Mouse (Mus musculus): Measurements from ENCODE around the gene P2ry6. TPM values are rescaled to one million over a fixed set of nuclear protein-coding genes. Genes with fewer than 3 reads are reported as not detected.

The P2ry6 gene
- polyA plus RNA-seq, 1 experiment from 2014 or later = 2.9 TPM

- WGBS = 94% methylated on average over 6 of the region's 6 CpGs
- H3K4me1 ChIP-seq (replicated peaks; ENCODE audit: control insufficient read depth, insufficient read depth, low read length) = peaks cover 18% of the 10 kb centered on the region
- no peaks in the 10 kb centered on the region for H3K9me3 ChIP-seq (ENCODE audit: control insufficient read depth, low read length)
- ATAC-seq = no peak
- no peak overlapping the region for H3K27ac ChIP-seq (ENCODE audit: low read length)
- no peak overlapping the region for H3K4me2 ChIP-seq (ENCODE audit: low read length)
- H3K4me3 ChIP-seq (replicated peaks; ENCODE audit: low read length) = no peak overlapping the region
- H3K27me3 ChIP-seq (replicated peaks; ENCODE audit: control insufficient read depth, insufficient read depth, low read length) = no peaks in the 10 kb centered on the region
- H3K9ac ChIP-seq (replicated peaks; ENCODE audit: low read depth, low read length) = no peak overlapping the region
- no peaks in the 10 kb centered on the region for H3K36me3 ChIP-seq (ENCODE audit: control insufficient read depth, insufficient read depth)
Measured at GRCm38 (mm10) chr7:100916526-100916925, 57.9 kb downstream of the P2ry6 start.

- H3K9me3 ChIP-seq (ENCODE audit: control insufficient read depth, low read length) = no peaks in the 10 kb centered on the region
- peak; percentile 57 for ATAC-seq
- no peaks in the 10 kb centered on the region for H3K36me3 ChIP-seq (ENCODE audit: control insufficient read depth, insufficient read depth)
- 47% methylated on average over 5 of the region's 5 CpGs for WGBS
- no peak overlapping the region for H3K9ac ChIP-seq (replicated peaks; ENCODE audit: low read depth, low read length)
- peaks cover 22% of the 10 kb centered on the region for H3K4me1 ChIP-seq (replicated peaks; ENCODE audit: control insufficient read depth, insufficient read depth, low read length)
- no peak overlapping the region for H3K4me3 ChIP-seq (replicated peaks; ENCODE audit: low read length)
- no peak overlapping the region for H3K27ac ChIP-seq (ENCODE audit: low read length)
- H3K4me2 ChIP-seq (ENCODE audit: low read length) = no peak overlapping the region
- no peaks in the 10 kb centered on the region for H3K27me3 ChIP-seq (replicated peaks; ENCODE audit: control insufficient read depth, insufficient read depth, low read length)
Measured at GRCm38 (mm10) chr7:100915204-100915603, 59.2 kb downstream of the P2ry6 start.

GRCm38 (mm10) chr7:100911791-100912190 lies 62.7 kb downstream of the P2ry6 start:
- Histone ChIP-seq H3K9ac (replicated peaks; ENCODE audit: low read depth, low read length) (peak overlapping the region; percentile 20; the same call in 1 of the 2 replicates), H3K27me3 (replicated peaks; ENCODE audit: control insufficient read depth, insufficient read depth, low read length) (no peaks in the 10 kb centered on the region), H3K36me3 (ENCODE audit: control insufficient read depth, insufficient read depth) (no peaks in the 10 kb centered on the region), H3K9me3 (ENCODE audit: control insufficient read depth, low read length) (no peaks in the 10 kb centered on the region), H3K4me3 (replicated peaks; ENCODE audit: low read length) (no peak overlapping the region), H3K27ac (ENCODE audit: low read length) (no peak overlapping the region), H3K4me1 (replicated peaks; ENCODE audit: control insufficient read depth, insufficient read depth, low read length) (peaks cover 16% of the 10 kb centered on the region), H3K4me2 (ENCODE audit: low read length) (no peak overlapping the region)
- 31% methylated on average over 9 of the region's 9 CpGs for WGBS
- no peak for ATAC-seq

- Histone ChIP-seq H3K9ac (replicated peaks; ENCODE audit: low read depth, low read length) (no peak overlapping the region; the same call in 1 of the 2 replicates), H3K36me3 (ENCODE audit: control insufficient read depth, insufficient read depth) (no peaks in the 10 kb centered on the region), H3K4me2 (ENCODE audit: low read length) (no peak overlapping the region), H3K4me1 (replicated peaks; ENCODE audit: control insufficient read depth, insufficient read depth, low read length) (peaks cover 16% of the 10 kb centered on the region), H3K27me3 (replicated peaks; ENCODE audit: control insufficient read depth, insufficient read depth, low read length) (no peaks in the 10 kb centered on the region), H3K9me3 (ENCODE audit: control insufficient read depth, low read length) (no peaks in the 10 kb centered on the region), H3K4me3 (replicated peaks; ENCODE audit: low read length) (no peak overlapping the region), H3K27ac (ENCODE audit: low read length) (no peak overlapping the region)
- ATAC-seq = no peak
- 7% methylated on average over 2 of the region's 2 CpGs for WGBS
Measured at GRCm38 (mm10) chr7:100911246-100911770, 63.1 kb downstream of the P2ry6 start.

GRCm38 (mm10) chr7:100908567-100908966 lies 65.9 kb downstream of the P2ry6 start:
- no peaks in the 10 kb centered on the region for H3K27me3 ChIP-seq (replicated peaks; ENCODE audit: control insufficient read depth, insufficient read depth, low read length)
- no peaks in the 10 kb centered on the region for H3K9me3 ChIP-seq (ENCODE audit: control insufficient read depth, low read length)
- H3K4me1 ChIP-seq (replicated peaks; ENCODE audit: control insufficient read depth, insufficient read depth, low read length) = peaks cover 13% of the 10 kb centered on the region
- no peak overlapping the region for H3K27ac ChIP-seq (ENCODE audit: low read length)
- H3K9ac ChIP-seq (replicated peaks; ENCODE audit: low read depth, low read length) = no peak overlapping the region
- 34% methylated on average over 8 of the region's 8 CpGs for WGBS
- ATAC-seq = 0 out of 2 replicates have a peak, but pooled peaks have one; percentile 14
- H3K4me3 ChIP-seq (replicated peaks; ENCODE audit: low read length) = no peak overlapping the region
- no peak overlapping the region for H3K4me2 ChIP-seq (ENCODE audit: low read length)
- H3K36me3 ChIP-seq (ENCODE audit: control insufficient read depth, insufficient read depth) = no peaks in the 10 kb centered on the region

- no peak for ATAC-seq
- no peaks in the 10 kb centered on the region for H3K27me3 ChIP-seq (replicated peaks; ENCODE audit: control insufficient read depth, insufficient read depth, low read length)
- no peak overlapping the region for H3K4me2 ChIP-seq (ENCODE audit: low read length)
- peaks cover 13% of the 10 kb centered on the region for H3K4me1 ChIP-seq (replicated peaks; ENCODE audit: control insufficient read depth, insufficient read depth, low read length)
- no peaks in the 10 kb centered on the region for H3K9me3 ChIP-seq (ENCODE audit: control insufficient read depth, low read length)
- no peak overlapping the region for H3K27ac ChIP-seq (ENCODE audit: low read length)
- H3K9ac ChIP-seq (replicated peaks; ENCODE audit: low read depth, low read length) = no peak overlapping the region
- H3K4me3 ChIP-seq (replicated peaks; ENCODE audit: low read length) = no peak overlapping the region
- WGBS = 77% methylated on average over 8 of the region's 8 CpGs
- H3K36me3 ChIP-seq (ENCODE audit: control insufficient read depth, insufficient read depth) = no peaks in the 10 kb centered on the region
Measured at GRCm38 (mm10) chr7:100908061-100908460, 66.4 kb downstream of the P2ry6 start.

GRCm38 (mm10) chr7:100907231-100907630 lies 67.2 kb downstream of the P2ry6 start:
- Histone ChIP-seq H3K4me2 (ENCODE audit: low read length) (no peak overlapping the region), H3K9me3 (ENCODE audit: control insufficient read depth, low read length) (no peaks in the 10 kb centered on the region), H3K27me3 (replicated peaks; ENCODE audit: control insufficient read depth, insufficient read depth, low read length) (no peaks in the 10 kb centered on the region), H3K4me1 (replicated peaks; ENCODE audit: control insufficient read depth, insufficient read depth, low read length) (peaks cover 13% of the 10 kb centered on the region), H3K9ac (replicated peaks; ENCODE audit: low read depth, low read length) (no peak overlapping the region), H3K27ac (ENCODE audit: low read length) (no peak overlapping the region), H3K4me3 (replicated peaks; ENCODE audit: low read length) (no peak overlapping the region), H3K36me3 (ENCODE audit: control insufficient read depth, insufficient read depth) (no peaks in the 10 kb centered on the region)
- ATAC-seq = peak; percentile 49
- 4% methylated on average over 1 of the region's 1 CpGs for WGBS

- no peaks in the 10 kb centered on the region for H3K9me3 ChIP-seq (ENCODE audit: control insufficient read depth, low read length)
- H3K27me3 ChIP-seq (replicated peaks; ENCODE audit: control insufficient read depth, insufficient read depth, low read length) = no peaks in the 10 kb centered on the region
- no peaks in the 10 kb centered on the region for H3K36me3 ChIP-seq (ENCODE audit: control insufficient read depth, insufficient read depth)
- no peak overlapping the region for H3K4me2 ChIP-seq (ENCODE audit: low read length)
- H3K9ac ChIP-seq (replicated peaks; ENCODE audit: low read depth, low read length) = no peak overlapping the region
- ATAC-seq = no peak
- H3K27ac ChIP-seq (ENCODE audit: low read length) = no peak overlapping the region
- H3K4me1 ChIP-seq (replicated peaks; ENCODE audit: control insufficient read depth, insufficient read depth, low read length) = peaks cover 5% of the 10 kb centered on the region; the same call in 1 of the 2 replicates
- 86% methylated on average over 10 of the region's 10 CpGs for WGBS
- no peak overlapping the region for H3K4me3 ChIP-seq (replicated peaks; ENCODE audit: low read length)
Measured at GRCm38 (mm10) chr7:100906029-100906789, 68.2 kb downstream of the P2ry6 start.

- no peaks in the 10 kb centered on the region for H3K27me3 ChIP-seq (replicated peaks; ENCODE audit: control insufficient read depth, insufficient read depth, low read length)
- 94% methylated on average over 7 of the region's 7 CpGs for WGBS
- H3K9ac ChIP-seq (replicated peaks; ENCODE audit: low read depth, low read length) = no peak overlapping the region; the same call in 1 of the 2 replicates
- no peaks in the 10 kb centered on the region for H3K36me3 ChIP-seq (ENCODE audit: control insufficient read depth, insufficient read depth)
- H3K4me2 ChIP-seq (ENCODE audit: low read length) = no peak overlapping the region
- H3K4me1 ChIP-seq (replicated peaks; ENCODE audit: control insufficient read depth, insufficient read depth, low read length) = peaks cover 3% of the 10 kb centered on the region; the same call in 1 of the 2 replicates
- no peaks in the 10 kb centered on the region for H3K9me3 ChIP-seq (ENCODE audit: control insufficient read depth, low read length)
- H3K27ac ChIP-seq (ENCODE audit: low read length) = no peak overlapping the region
- H3K4me3 ChIP-seq (replicated peaks; ENCODE audit: low read length) = no peak overlapping the region
- no peak for ATAC-seq
Measured at GRCm38 (mm10) chr7:100905037-100905436, 69.4 kb downstream of the P2ry6 start.
